Mouse (Mus musculus) CD4-positive, CD25-positive, alpha-beta regulatory T cell, adult 9 weeks (primary cell): ENCODE data around the gene Prdm1. TPM values are rescaled to one million over a fixed set of nuclear protein-coding genes. Genes with fewer than 3 reads are reported as not detected.

ENCODE experiments used
- polyA plus RNA-seq: library from polyadenylated mRNA; unstranded; fragments of 100-300 nt; shearing (Covaris generic); gene quantifications from one replicate; pipeline ENCODE4 v1.2.1, GENCODE M21; 2017

Gene Prdm1
- polyA plus RNA-seq = 20.5 TPM

GRCm38 (mm10) chr10:44528291-44529082 is at the start of gene Prdm1:
Gene Prdm1, minus strand, starts transcription at chr10:44528501.

